Mouse (Mus musculus): ENCODE results near the gene Cdh24.

The Cdh24 gene

DNA sequence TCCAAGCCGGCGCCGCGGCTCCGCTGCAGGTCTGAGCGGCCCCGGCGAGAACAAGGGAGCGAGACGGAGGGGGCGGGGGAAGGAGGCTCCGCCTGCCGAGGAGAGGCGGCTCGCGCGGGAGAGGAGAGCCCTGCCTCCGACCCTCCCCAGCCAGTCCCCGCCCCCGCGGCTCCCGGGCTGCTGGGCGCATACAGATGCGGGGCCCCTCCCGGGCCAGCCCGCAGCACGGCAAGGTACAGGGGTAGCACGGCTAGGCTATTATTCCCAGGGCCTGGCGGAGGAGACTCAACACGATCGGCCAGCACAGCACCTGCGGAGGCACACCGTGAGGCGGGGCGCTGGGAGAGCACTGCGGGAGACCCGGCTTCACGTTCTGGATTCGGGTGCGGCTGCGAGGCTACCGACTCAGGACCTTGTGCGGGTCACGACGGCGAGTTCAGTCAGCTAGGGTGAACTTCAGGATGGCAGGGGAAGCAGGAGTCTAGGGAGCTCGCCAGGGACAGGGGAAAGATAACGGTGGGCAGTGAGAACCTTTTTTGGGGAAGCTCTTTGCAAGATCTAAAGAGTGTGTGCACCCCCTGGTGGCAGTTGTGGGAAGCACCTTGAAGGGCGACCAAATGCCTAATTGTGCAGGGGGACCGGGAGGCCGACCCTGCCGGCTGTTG lies at the start of gene Cdh24:
Cdh24 (minus strand) TSS at position 60 of the 665 bp plus-strand sequence.
- peak; percentile 91 to 94 for DNase-seq (ENCODE audit: low spot score in 2 of 2)

DNA sequence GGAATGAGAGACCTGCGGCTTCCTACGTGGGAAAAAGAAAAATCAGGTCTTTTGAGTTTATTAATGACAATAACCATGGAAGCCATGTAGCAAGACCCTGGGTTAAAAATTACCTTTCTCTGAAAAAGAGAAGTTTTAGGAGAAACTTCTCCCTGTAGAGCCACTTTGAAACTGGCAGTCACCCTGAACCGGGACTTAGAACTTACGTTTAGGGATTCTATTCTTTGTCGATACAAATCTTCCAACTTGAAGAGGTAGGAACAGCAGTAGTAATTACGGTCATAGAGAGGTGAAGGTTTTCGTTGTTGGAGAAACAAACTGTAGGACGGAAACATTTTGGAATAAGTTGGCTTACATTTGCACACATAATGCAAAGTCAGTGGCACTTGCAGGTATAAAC lies 46.1 kb upstream of the Cdh24 start:
- DNase-seq (ENCODE audit: low spot score in 2 of 2): no peak

DNA sequence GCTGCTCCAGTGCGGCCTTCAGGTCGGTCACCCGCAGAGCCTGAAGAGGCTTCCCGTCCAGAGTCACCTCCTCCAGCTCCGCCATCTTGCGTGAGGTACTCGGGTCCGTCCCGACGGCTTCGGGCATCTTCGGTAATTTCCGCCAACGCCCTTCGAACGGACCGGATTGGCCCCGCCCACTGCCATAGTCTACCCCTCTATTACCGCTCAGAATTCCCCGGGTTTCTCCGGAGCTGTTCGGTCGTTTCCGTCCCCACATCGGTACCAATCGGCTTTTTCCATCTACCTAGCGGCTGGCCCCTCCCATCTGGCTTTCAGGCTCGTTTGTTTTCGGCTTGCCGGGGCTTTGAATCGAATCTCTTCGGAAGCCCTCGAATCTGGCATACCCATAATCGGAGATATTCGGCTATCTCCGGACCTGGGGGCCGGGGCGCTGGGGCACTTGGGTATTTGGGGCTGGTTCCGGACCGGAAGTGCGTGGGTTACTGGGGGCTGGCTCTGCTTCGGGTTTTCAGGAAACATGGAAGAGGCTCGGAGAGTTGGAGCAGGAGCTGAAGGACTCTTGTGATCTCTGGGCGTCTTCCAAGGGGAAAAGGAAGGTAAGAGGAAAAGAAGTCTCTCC lies 45.5 kb upstream of the Cdh24 start, which contains the start of gene Acin1:
Acin1 (minus strand) TSS at position 410 of the 622 bp plus-strand sequence.
- peak; percentile 100 for DNase-seq (ENCODE audit: low spot score in 2 of 2)

DNA sequence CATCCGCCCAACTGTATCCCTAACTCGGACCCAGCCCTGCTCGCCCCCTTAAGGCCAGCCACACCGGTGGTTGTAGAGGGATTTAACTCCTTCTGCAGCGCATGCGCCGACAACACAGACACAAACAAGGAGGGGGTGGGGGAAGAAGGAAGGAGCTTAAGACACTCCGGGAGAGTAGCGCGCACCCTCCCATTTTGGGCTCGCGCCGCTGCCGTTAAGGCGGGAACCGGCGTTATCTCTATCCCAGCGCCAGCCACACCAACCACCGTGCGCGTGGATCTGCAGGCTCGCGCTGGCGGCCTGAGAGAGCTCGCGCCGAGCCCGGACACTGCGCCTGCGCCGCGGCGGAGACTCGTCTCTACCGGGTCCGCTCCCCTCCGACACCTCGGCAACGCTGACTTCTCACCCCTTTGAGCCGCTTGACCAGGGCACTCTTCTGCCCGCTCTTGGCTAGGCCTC lies 44.9 kb upstream of the Cdh24 start, which contains the start of gene 1700123O20Rik:
1700123O20Rik (plus strand) TSS at position 154 of the 459 bp plus-strand sequence.
- DNase-seq (ENCODE audit: low spot score in 2 of 2): peak; percentile 87 to 89

GRCm38 (mm10) chr14:54685471-54685870 lies 44.3 kb upstream of the Cdh24 start:
- DNase-seq (ENCODE audit: low spot score in 2 of 2): no peak

DNA sequence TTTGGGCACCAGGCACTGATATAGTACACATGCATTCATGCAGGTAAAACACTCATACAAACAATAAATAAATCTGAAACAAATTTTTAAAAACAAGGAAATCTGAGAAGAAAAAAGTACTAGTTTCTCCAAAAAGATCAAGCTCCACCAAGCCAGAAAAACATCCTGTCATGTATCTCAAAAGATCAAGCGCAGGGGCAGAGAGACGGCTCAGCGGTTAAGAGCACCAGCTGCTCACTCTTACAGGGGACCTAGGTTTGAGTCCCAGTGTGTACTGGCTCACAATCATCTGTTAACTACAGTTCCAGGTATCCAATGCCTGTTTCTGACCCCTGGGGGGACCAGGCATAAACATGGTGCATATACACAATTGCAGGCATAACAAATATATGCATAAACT lies 41.2 kb upstream of the Cdh24 start:
- no peak for DNase-seq (ENCODE audit: low spot score in 2 of 2)

- no peak for DNase-seq (ENCODE audit: low spot score in 2 of 2)
Measured at GRCm38 (mm10) chr14:54678657-54679304, 37.6 kb upstream of the Cdh24 start.

DNA sequence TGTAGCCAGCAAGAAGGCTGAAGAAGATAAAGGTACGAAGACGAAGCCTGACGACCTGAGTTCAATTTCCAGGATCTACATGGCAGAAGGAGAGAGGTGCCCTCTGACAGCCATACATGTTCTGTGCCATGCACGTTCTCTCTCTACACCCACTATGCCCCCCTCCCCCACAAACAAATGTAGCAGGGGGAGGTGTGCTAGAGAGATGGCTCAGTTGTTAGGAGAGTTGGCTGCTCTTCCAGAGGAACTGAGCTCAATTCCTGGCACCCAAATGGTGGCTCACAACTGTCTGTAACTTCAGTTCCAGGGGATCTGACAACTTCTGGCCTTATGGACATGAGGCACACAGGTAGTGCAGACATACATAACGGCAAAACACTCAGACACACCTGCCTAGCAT lies 35.1 kb upstream of the Cdh24 start:
- no peak for DNase-seq (ENCODE audit: low spot score in 2 of 2)

- DNase-seq (ENCODE audit: low spot score in 2 of 2): no peak
Measured at GRCm38 (mm10) chr14:54674317-54674716, 33.2 kb upstream of the Cdh24 start.

- no peak for DNase-seq (ENCODE audit: low spot score in 2 of 2)
Measured at GRCm38 (mm10) chr14:54669381-54669780, 28.2 kb upstream of the Cdh24 start.

- DNase-seq (ENCODE audit: low spot score in 2 of 2): no peak
Measured at GRCm38 (mm10) chr14:54664477-54665222, 23.5 kb upstream of the Cdh24 start.

DNA sequence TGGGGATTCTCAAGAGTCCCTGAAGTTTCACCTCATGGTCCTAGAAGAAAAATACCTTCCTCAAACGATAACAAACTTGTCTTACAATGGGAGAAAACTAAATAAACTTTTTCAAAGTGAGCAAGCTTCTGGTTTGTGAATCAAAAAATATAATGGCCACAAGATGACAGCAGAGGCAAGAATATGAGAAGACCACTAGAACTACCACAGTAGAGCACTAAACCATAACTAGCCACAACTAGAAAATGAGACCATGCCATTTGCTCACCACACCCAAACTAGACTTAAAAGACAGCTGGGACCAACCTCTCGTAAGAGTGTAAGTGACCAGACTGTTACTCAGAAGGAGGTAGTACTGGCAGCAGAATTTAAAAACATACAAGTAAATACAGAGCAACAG lies 18.8 kb upstream of the Cdh24 start:
- no peak for DNase-seq (ENCODE audit: low spot score in 2 of 2)

- DNase-seq (ENCODE audit: low spot score in 2 of 2): peak; percentile 89 to 93
Measured at GRCm38 (mm10) chr14:54653496-54653895, 12.3 kb upstream of the Cdh24 start.

DNA sequence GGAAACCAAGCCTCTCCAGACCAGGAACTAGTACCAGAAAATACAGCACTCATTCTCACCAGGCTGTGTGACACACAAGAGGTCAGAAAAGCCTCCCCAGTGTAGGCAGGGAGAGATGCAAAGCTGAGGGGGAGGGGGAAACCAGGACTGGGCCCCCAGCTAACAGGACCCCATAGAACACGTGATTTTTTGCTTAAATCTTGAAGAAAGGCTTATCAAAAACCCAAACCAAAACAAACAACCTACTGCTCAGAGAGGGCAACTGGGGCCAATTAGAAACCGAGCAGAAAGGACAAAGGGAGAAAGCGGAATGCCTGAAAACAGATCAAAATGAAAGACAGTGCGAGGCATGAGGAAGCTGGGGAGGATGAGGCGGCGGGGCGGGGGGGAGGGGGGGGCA lies 11.6 kb upstream of the Cdh24 start:
- DNase-seq (ENCODE audit: low spot score in 2 of 2): no peak

DNA sequence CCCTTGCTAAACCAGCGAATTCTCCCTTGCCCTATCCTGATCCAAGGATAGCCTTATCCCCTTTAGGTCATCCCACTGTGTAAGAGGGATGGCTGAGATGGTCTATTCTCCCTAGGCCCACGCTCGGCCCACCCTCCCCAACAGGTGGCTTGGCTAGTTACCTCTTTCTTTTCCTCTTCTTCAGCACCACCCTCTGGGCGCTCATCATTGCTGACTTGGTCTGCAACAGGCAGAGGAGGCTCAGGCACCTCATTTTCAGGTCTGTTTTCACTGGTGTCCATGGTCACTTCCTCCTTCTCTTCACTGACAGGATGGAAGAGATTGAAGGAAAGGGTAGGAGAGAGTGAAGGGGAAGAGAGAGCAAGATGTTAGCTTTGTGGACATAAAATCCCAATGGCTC lies 10.4 kb upstream of the Cdh24 start:
- DNase-seq (ENCODE audit: low spot score in 2 of 2): no peak

GRCm38 (mm10) chr14:54650621-54651454 lies 9.7 kb upstream of the Cdh24 start:
- DNase-seq (ENCODE audit: low spot score in 2 of 2): peak; percentile 85 to 91

DNA sequence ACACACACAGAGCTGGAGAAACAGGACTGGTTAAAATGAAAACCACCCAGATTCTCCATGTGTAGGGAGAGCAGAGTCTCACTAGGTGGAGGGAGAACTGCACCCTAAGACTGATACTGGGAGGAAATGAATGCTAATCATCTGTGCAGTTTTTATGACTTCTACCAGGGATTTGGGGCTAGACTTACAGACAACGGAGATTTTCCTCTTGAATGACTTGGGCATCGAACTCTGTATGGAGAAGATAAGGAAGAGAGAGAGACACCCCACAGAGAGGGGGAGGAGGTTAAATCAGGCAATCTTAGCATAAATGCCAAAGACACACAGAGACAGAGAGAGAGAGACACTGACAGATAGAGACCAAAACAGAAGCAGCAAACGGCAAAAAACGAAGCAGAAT lies 6.7 kb upstream of the Cdh24 start:
- no peak for DNase-seq (ENCODE audit: low spot score in 2 of 2)

GRCm38 (mm10) chr14:54646898-54647636 lies 5.9 kb upstream of the Cdh24 start:
- DNase-seq (ENCODE audit: low spot score in 2 of 2): no peak

DNA sequence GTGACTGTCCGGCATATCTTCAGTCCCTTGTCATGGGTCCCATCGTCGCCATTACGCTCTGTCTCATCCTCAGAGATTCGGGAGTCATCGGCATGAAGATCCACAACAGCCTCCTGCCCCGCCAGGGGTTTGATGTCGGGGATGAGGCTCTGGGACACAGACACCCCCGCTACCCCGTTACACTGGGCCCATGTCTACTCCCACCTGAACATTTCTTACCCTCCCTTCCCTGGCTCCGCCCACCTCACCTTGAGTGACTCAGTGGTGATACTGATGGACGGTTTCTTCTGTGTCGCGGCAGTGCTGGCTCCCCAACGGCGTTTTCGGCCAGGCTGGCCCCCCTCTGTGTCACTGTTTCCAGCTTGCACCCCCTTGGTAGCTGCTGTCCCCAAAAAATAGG lies 5.3 kb upstream of the Cdh24 start:
- DNase-seq (ENCODE audit: low spot score in 2 of 2): no peak

- no peak for DNase-seq (ENCODE audit: low spot score in 2 of 2)
Measured at GRCm38 (mm10) chr14:54644294-54644693, 3.1 kb upstream of the Cdh24 start.

All from right cerebral cortex, postnatal 10 days (tissue).